Mouse (Mus musculus): ENCODE results near the gene Tom1l1. TPM values are rescaled to one million over a fixed set of nuclear protein-coding genes. Genes with fewer than 3 reads are reported as not detected.

Tom1l1 gene
- polyA plus RNA-seq, 1 experiment: 1.7 TPM

GRCm38 (mm10) chr11:90695811-90696210, 7.6 kb upstream of the Tom1l1 start:
- no peak overlapping the region for H3K27ac ChIP-seq (ENCODE audit: insufficient read depth, low read depth, low read length)
- H3K4me1 ChIP-seq (ENCODE audit: control insufficient read depth, insufficient read depth, low read length): 0 out of 2 replicates have a peak, but pooled peaks cover 2% of the 10 kb centered on the region
- no peak for TF ChIP-seq CTCF (IDR thresholded peaks at IDR 0.05; ENCODE audit: low read depth, low read length)
- no peak overlapping the region for H3K4me3 ChIP-seq (ENCODE audit: insufficient read depth, low read length)

- TF ChIP-seq POLR2A (IDR thresholded peaks at IDR 0.05; ENCODE audit: borderline replicate concordance, low read depth, low read length) (no peak), CTCF (IDR thresholded peaks at IDR 0.05; ENCODE audit: low read depth, low read length) (no peak)
- Histone ChIP-seq H3K4me1 (ENCODE audit: control insufficient read depth, insufficient read depth, low read length) (0 out of 2 replicates have a peak, but pooled peaks cover 2% of the 10 kb centered on the region), H3K27ac (ENCODE audit: insufficient read depth, low read depth, low read length) (no peak overlapping the region), H3K4me3 (ENCODE audit: insufficient read depth, low read length) (no peak overlapping the region)
Measured at GRCm38 (mm10) chr11:90694206-90694605, 6.0 kb upstream of the Tom1l1 start.

GRCm38 (mm10) chr11:90690361-90690760, 2.2 kb upstream of the Tom1l1 start:
- no peak overlapping the region for H3K27ac ChIP-seq (ENCODE audit: insufficient read depth, low read depth, low read length)
- H3K4me1 ChIP-seq (ENCODE audit: control insufficient read depth, insufficient read depth, low read length): peaks cover 6% of the 10 kb centered on the region
- H3K4me3 ChIP-seq (ENCODE audit: insufficient read depth, low read length): no peak overlapping the region
- TF ChIP-seq CTCF (IDR thresholded peaks at IDR 0.05; ENCODE audit: low read depth, low read length) (no peak), POLR2A (IDR thresholded peaks at IDR 0.05; ENCODE audit: borderline replicate concordance, low read depth, low read length) (no peak)

GRCm38 (mm10) chr11:90687040-90687439, 1.1 kb downstream of the Tom1l1 start:
- peaks cover 6% of the 10 kb centered on the region for H3K4me1 ChIP-seq (ENCODE audit: control insufficient read depth, insufficient read depth, low read length)
- H3K27ac ChIP-seq (ENCODE audit: insufficient read depth, low read depth, low read length): no peak overlapping the region
- peak overlapping the region; percentile 70 for H3K4me3 ChIP-seq (ENCODE audit: insufficient read depth, low read length)
- no peak for TF ChIP-seq CTCF (IDR thresholded peaks at IDR 0.05; ENCODE audit: low read depth, low read length)
- no peak for TF ChIP-seq POLR2A (IDR thresholded peaks at IDR 0.05; ENCODE audit: borderline replicate concordance, low read depth, low read length)

- Histone ChIP-seq H3K4me1 (ENCODE audit: control insufficient read depth, insufficient read depth, low read length) (peaks cover 6% of the 10 kb centered on the region), H3K27ac (ENCODE audit: insufficient read depth, low read depth, low read length) (no peak overlapping the region), H3K4me3 (ENCODE audit: insufficient read depth, low read length) (peak overlapping the region; percentile 70)
- TF ChIP-seq CTCF (IDR thresholded peaks at IDR 0.05; ENCODE audit: low read depth, low read length) (no peak), POLR2A (IDR thresholded peaks at IDR 0.05; ENCODE audit: borderline replicate concordance, low read depth, low read length) (no peak)
Measured at GRCm38 (mm10) chr11:90686287-90687025, 1.7 kb downstream of the Tom1l1 start.

- H3K27ac ChIP-seq (ENCODE audit: insufficient read depth, low read depth, low read length): no peak overlapping the region
- H3K4me1 ChIP-seq (ENCODE audit: control insufficient read depth, insufficient read depth, low read length): peaks cover 6% of the 10 kb centered on the region
- no peak overlapping the region for H3K4me3 ChIP-seq (ENCODE audit: insufficient read depth, low read length)
- TF ChIP-seq CTCF (IDR thresholded peaks at IDR 0.05; ENCODE audit: low read depth, low read length) (no peak), POLR2A (IDR thresholded peaks at IDR 0.05; ENCODE audit: borderline replicate concordance, low read depth, low read length) (no peak)
Measured at GRCm38 (mm10) chr11:90685196-90685595, 3.0 kb downstream of the Tom1l1 start.

- Histone ChIP-seq H3K27ac (ENCODE audit: insufficient read depth, low read depth, low read length) (no peak overlapping the region), H3K4me3 (ENCODE audit: insufficient read depth, low read length) (no peak overlapping the region), H3K4me1 (ENCODE audit: control insufficient read depth, insufficient read depth, low read length) (peaks cover 6% of the 10 kb centered on the region)
- no peak for TF ChIP-seq CTCF (IDR thresholded peaks at IDR 0.05; ENCODE audit: low read depth, low read length)
Measured at GRCm38 (mm10) chr11:90684765-90685164, 3.4 kb downstream of the Tom1l1 start.

- H3K27ac ChIP-seq (ENCODE audit: insufficient read depth, low read depth, low read length): no peak overlapping the region
- H3K4me1 ChIP-seq (ENCODE audit: control insufficient read depth, insufficient read depth, low read length): peaks cover 15% of the 10 kb centered on the region
- TF ChIP-seq POLR2A (IDR thresholded peaks at IDR 0.05; ENCODE audit: borderline replicate concordance, low read depth, low read length): no peak
- no peak for TF ChIP-seq CTCF (IDR thresholded peaks at IDR 0.05; ENCODE audit: low read depth, low read length)
- no peak overlapping the region for H3K4me3 ChIP-seq (ENCODE audit: insufficient read depth, low read length)
Measured at GRCm38 (mm10) chr11:90681171-90681570, 7.0 kb downstream of the Tom1l1 start.

GRCm38 (mm10) chr11:90678582-90678981, 9.6 kb downstream of the Tom1l1 start:
- peak overlapping the region; percentile 25; the same call in 1 of the 2 replicates for H3K27ac ChIP-seq (ENCODE audit: insufficient read depth, low read depth, low read length)
- no peak for TF ChIP-seq POLR2A (IDR thresholded peaks at IDR 0.05; ENCODE audit: borderline replicate concordance, low read depth, low read length)
- no peak for TF ChIP-seq CTCF (IDR thresholded peaks at IDR 0.05; ENCODE audit: low read depth, low read length)
- no peak overlapping the region for H3K4me3 ChIP-seq (ENCODE audit: insufficient read depth, low read length)
- peaks cover 15% of the 10 kb centered on the region for H3K4me1 ChIP-seq (ENCODE audit: control insufficient read depth, insufficient read depth, low read length)

- Histone ChIP-seq H3K4me1 (ENCODE audit: control insufficient read depth, insufficient read depth, low read length) (peaks cover 15% of the 10 kb centered on the region), H3K27ac (ENCODE audit: insufficient read depth, low read depth, low read length) (peak overlapping the region; percentile 25), H3K4me3 (ENCODE audit: insufficient read depth, low read length) (no peak overlapping the region)
- TF ChIP-seq CTCF (IDR thresholded peaks at IDR 0.05; ENCODE audit: low read depth, low read length): no peak
- TF ChIP-seq POLR2A (IDR thresholded peaks at IDR 0.05; ENCODE audit: borderline replicate concordance, low read depth, low read length): no peak
Measured at GRCm38 (mm10) chr11:90677771-90678288, 10.3 kb downstream of the Tom1l1 start.
